Mouse (Mus musculus): ENCODE measurements at regions not wholly inside any gene's neighbourhood (a gene's known extent, or its start where the extent isn't known, plus 50 kb on each side); places are given as distances from the start of the nearest gene placed in this dataset.
A peak's percentile ranks its signal among the peaks of the same experiment; 100 is the strongest.

DNA sequence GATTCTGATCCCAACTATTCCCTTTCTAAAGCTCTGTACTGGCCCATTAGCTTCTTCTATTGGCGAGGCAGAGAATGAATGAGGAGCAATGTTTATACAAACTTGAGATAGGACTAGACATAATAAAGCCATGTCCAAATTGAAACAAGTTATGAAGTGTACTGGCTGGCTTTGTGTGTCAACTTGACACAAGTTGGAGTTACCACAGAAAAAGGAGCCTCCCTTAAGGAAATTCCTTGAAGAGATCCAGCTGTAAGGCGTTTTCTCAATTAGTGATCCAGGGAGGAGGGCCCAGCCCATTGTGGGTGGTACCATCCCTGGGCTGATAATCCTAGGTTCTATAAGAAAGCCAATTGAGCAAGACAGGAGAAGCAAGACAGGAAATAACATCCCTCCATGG lies 135.9 kb upstream of the Cr2 start:
- DNase-seq (ENCODE audit: low spot score): no peak

- DNase-seq (ENCODE audit: low spot score): no peak
Observed at GRCm38 (mm10) chr1:195285076-195285475, 108.6 kb upstream of the Cr2 start.

DNA sequence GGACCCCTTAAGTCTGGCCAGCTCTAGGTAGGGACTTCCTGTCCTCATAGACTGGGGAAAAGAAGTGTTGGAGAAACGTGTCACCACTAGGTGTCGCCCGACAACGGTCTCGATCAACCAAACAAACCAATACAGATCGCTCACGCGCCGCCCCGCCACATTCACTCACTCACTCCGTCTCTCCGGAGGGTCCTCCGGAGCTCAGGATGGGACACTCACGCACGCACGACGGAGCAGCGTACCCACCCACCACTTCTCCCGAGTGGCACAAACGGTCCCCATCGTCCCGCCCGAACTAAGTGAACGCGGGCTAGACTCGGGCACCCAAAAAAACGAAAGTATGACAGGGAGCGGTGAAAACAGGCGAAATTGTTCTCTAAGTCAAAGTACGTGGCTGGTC lies 65.0 kb upstream of the Cr2 start:
- peak; percentile 96 for DNase-seq (ENCODE audit: low spot score)

DNA sequence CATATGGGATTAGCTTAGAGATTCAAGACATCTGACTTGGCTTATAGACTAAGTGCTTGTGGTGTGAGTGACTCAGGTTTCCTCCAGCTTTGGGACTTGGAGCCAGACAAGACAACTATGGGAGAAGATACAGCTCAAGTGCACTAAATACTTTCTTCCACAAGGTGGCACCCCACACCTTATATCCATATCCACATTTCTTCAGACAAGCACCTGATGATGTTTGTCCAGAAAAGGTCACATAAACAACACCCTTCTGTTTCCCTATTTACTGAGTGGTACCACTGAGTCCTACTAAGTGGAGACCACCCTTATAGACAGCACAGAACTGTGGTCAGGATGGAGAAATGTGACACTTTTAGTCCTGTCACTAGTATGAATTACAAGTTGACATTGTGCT lies 56.1 kb upstream of the Cr2 start:
- DNase-seq (ENCODE audit: low spot score): peak; percentile 70

- DNase-seq (ENCODE audit: low spot score): no peak
Observed at GRCm38 (mm10) chr1:195227007-195227406, 50.5 kb upstream of the Cr2 start.

Measured in layer of hippocampus, adult 11-12 months (tissue).